Mouse (Mus musculus): ENCODE results near the gene Cntnap1.

- TF ChIP-seq POLR2A (IDR thresholded peaks at IDR 0.05; ENCODE audit: control insufficient read depth, low read depth, low read length), result no peak
- no peak for TF ChIP-seq CTCF (IDR thresholded peaks at IDR 0.05; ENCODE audit: control insufficient read depth, insufficient read depth, insufficient replicate concordance, low read depth, low read length)
Observed at GRCm38 (mm10) chr11:101138536-101139181, 31.7 kb upstream of the Cntnap1 start.
